Mouse (Mus musculus) urinary bladder, postnatal 0 days (tissue): ENCODE results near the gene Maoa. TPM values are rescaled to one million over a fixed set of nuclear protein-coding genes. Genes with fewer than 3 reads are reported as not detected.

Experiments used
- polyA plus RNA-seq: library from polyadenylated mRNA; unstranded; fragments of >200 nt; fragmentation: Nextera tagmentation; extraction: Ambion mirVana; gene quantifications from 2 replicates; pipeline ENCODE4 v1.2.1, GENCODE M21; 2015

Gene Maoa
- 18.9 and 19.3 TPM in 2 replicates for polyA plus RNA-seq

GRCm38 (mm10) chrX:16619034-16619929, at the start of gene Maoa:
Gene Maoa, plus strand, starts transcription at chrX:16619698.

Other genes starting within 250 kb of the Maoa start
- gene Cypt1, start 96.8 kb upstream of the Maoa start, polyA plus RNA-seq: not detected in 2 replicates
- gene Maob, start 197.7 kb downstream of the Maoa start, polyA plus RNA-seq: 10.7 and 13.6 TPM in 2 replicates